Mouse (Mus musculus) liver, postnatal 0 days (tissue): ENCODE measurements at regions not wholly inside any gene's neighbourhood (a gene's known extent, or its start where the extent isn't known, plus 50 kb on each side); places are given as distances from the start of the nearest gene placed in this dataset.

Experiments
- CTCF ChIP-seq: sonication (generic); IDR thresholded peaks from 2 replicates; pipeline ENCODE4 v1.5.1; 2016; ENCODE audit warnings: antibody characterized with exemption, low read depth
- EP300 ChIP-seq: IDR thresholded peaks from 2 replicates; pipeline ENCODE4 v1.6.1; 2016; ENCODE audit warnings: antibody characterized with exemption, low read depth, mild to moderate bottlenecking

DNA sequence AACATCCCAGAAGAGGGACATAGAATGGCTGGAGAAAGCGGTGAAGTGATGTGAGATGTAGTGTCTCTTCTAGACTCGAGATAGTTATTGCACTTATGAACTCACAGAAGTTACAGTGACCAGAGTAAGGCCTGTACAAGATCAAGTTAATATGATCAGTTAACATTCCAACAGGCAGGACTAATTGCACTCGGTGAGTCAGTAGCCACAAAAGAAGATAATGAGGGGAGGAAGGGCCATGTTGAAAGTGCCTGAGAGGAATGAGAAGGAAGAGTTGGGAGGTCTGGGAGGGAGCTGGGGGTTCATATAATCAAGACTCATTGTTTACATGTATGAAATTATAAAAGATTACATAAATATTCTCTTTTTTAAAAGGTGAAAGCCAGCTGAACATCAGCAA lies 602.3 kb downstream of the Insc start:
- TF ChIP-seq CTCF = no peak
- no peak for TF ChIP-seq EP300
